Mouse (Mus musculus) heart, embryonic 12.5 days (tissue): ENCODE measurements around the gene Scp2. TPM values are rescaled to one million over a fixed set of nuclear protein-coding genes. Genes with fewer than 3 reads are reported as not detected.
"Not testable (repeated sequence)": the region's sequence is repeated elsewhere in the genome, so short reads cannot be mapped to it uniquely, and the experiment has no call there.

Experiments used
- ATAC-seq: fragments of 200-750 bp; cut with Nextera tagmentation; 2 replicates; pipeline ENCODE4 v1.8.0; 2017; ENCODE audit warnings: moderate TSS enrichment, moderate library complexity; ENCODE audit not compliant: insufficient number of reproducible peaks, low FRiP score
- H3K27ac ChIP-seq: fragments of 300-500 bp; sonication (generic); 2 replicates; pipeline ENCODE4 v1.5.1; 2016; ENCODE audit warnings: mild to moderate bottlenecking, moderate library complexity; ENCODE audit not compliant: poor library complexity, severe bottlenecking
- H3K27me3 ChIP-seq: fragments of 300-500 bp; sonication (generic); replicated peaks from 2 replicates; pipeline ENCODE4 v1.6.1; 2016; ENCODE audit warnings: mild to moderate bottlenecking, moderate library complexity
- H3K36me3 ChIP-seq: fragments of 300-500 bp; sonication (generic); 2 replicates; pipeline ENCODE4 v1.6.1; 2016; ENCODE audit warnings: mild to moderate bottlenecking, moderate library complexity
- H3K4me1 ChIP-seq: fragments of 300-500 bp; sonication (generic); replicated peaks from 2 replicates; pipeline ENCODE4 v1.6.1; 2016; ENCODE audit warnings: mild to moderate bottlenecking
- H3K4me2 ChIP-seq: fragments of 300-500 bp; sonication (generic); 2 replicates; pipeline ENCODE4 v1.6.1; 2016; ENCODE audit warnings: mild to moderate bottlenecking, moderate library complexity
- H3K4me3 ChIP-seq: fragments of 300-500 bp; sonication (generic); 2 replicates; pipeline ENCODE4 v1.5.1; 2016; ENCODE audit warnings: mild to moderate bottlenecking
- H3K9ac ChIP-seq: fragments of 300-500 bp; sonication (generic); 2 replicates; pipeline ENCODE4 v1.6.1; 2016; ENCODE audit warnings: mild to moderate bottlenecking, moderate library complexity
- H3K9me3 ChIP-seq: fragments of 300-500 bp; sonication (generic); replicated peaks from 2 replicates; pipeline ENCODE4 v1.6.1; 2016; ENCODE audit warnings: mild to moderate bottlenecking, moderate library complexity
- WGBS: fragments of 180-500 bp; shearing (Covaris S2); methylation state at CpG from one replicate; pipeline ENCODE4 v1.1.7; 2016; 5-methylcytosine and 5-hydroxymethylcytosine counted together
- polyA plus RNA-seq: library from polyadenylated mRNA; unstranded; fragments of >200 nt; fragmentation: Nextera tagmentation; extraction: Ambion mirVana; gene quantifications from 2 replicates; pipeline ENCODE4 v1.2.1, GENCODE M21; 2016

The Scp2 gene
- polyA plus RNA-seq, 1 experiment from 2014 or later, result 166 TPM

DNA sequence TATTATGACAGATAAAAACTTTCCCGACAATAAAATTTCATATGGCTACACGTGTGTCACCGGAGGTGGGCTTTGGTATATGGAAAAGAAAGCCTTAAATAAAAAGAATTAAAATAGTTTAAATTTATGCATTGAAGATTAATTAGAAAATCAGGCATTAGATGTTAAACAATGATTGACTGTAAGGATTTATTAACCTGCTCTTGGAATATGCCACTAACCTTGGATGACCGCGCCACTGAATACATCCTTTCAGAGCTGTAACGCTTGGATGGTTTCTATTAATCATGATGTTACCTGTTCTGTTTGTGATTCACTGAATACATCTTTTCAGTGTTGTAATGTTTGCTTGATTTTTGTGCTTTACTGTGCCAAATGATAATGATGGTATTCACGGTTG is 35.1 kb downstream of the Scp2 start:
- Histone ChIP-seq H3K4me3 (no peak overlapping the region), H3K27ac (no peak overlapping the region), H3K9ac (no peak overlapping the region), H3K36me3 (0 out of 2 replicates have a peak, but pooled peaks cover 5% of the 10 kb centered on the region), H3K9me3 (no peaks in the 10 kb centered on the region), H3K4me2 (no peak overlapping the region), H3K4me1 (no peaks in the 10 kb centered on the region), H3K27me3 (no peaks in the 10 kb centered on the region)
- ATAC-seq, result no peak
- WGBS, result 93% methylated on average over 7 of the region's 7 CpGs

DNA sequence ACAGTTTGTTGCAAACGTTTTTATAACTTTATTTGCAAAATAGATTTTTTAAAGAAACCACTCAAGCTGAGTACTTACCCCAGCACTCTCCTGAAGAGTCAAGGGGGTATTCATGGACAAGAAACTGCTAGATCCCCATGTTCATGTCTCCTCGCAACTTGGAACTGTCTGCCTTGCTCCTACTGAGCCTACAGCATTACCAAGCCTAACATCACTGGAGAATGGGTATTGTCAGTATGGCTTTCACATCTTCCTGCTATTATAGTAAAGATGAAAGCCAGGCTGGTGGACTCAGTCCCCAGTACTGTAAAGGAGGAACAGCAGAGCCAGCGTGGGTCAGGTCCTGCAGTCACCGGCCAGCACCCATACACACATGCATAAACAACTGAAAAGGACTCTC is 48.5 kb downstream of the Scp2 start, which contains the start of gene Podn:
Gene Podn, minus strand, starts transcription at position 101 of the 400 bp plus-strand sequence.
- H3K4me3 ChIP-seq, result no peak within 1 kb of the TSS
- H3K27me3 ChIP-seq, result no peaks in the 10 kb centered on the region
- H3K9ac ChIP-seq, result no peak within 1 kb of the TSS
- peaks cover 6% of the 10 kb centered on the region; the same call in 1 of the 2 replicates for H3K36me3 ChIP-seq
- H3K27ac ChIP-seq, result no peak within 1 kb of the TSS
- 77% methylated on average over 4 of the region's 4 CpGs for WGBS
- H3K9me3 ChIP-seq, result no peaks in the 10 kb centered on the region
- H3K4me1 ChIP-seq, result no peaks in the 10 kb centered on the region
- no peak within 1 kb of the TSS for H3K4me2 ChIP-seq
- no peak for ATAC-seq

DNA sequence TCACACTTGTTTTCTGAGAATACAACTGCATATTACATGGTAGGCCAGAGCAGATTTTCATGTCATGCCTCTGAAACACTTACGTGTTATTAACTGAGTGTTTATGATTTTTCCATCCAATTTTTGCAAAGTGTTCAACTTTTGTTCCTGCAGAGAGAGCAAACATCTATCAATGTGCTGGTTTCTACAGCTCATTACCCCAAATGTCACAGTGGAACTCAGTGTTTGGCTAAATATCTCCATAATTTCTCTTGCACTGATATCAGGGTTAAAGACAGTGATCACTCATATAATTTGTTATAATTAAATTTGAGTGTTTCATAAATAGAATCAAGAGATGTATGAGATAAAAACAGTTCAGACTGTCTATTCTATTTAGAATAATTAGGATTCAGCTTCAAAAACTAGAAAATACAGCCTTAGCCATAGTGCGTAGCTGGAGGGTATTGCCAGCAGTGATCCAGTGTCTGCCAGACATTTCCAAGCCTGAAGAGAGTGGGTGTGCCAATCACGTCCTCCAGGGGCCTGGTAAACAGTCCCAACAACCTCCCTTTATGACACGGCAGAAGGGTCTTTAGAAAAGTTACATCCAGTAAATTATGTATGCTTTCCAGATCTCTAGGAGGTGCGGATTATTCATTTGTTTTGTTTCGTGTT is 51.9 kb downstream of the Scp2 start:
- ATAC-seq, result no peak

DNA sequence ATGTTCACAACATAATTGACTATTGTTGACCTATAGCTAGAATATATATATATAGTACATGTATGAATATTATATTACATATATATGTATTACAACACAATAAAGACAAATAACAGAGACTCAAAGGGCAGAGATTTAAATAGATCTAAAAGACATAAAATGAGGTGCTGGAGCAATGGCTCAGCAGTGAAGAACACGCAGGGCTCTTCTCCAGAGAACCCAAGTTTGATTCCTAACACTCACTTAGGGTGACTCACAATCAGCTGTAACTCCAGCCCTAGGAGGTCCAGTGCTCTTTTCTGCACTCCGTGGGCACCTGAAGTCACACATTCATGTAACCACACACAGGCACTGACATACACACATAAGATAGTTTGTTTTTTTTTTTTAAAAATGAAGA is 60.8 kb downstream of the Scp2 start:
- no peaks in the 10 kb centered on the region for H3K27me3 ChIP-seq
- no peak overlapping the region for H3K4me3 ChIP-seq
- H3K36me3 ChIP-seq, result 0 out of 2 replicates have a peak, but pooled peaks cover 2% of the 10 kb centered on the region
- H3K4me1 ChIP-seq, result 0 out of 2 replicates have a peak, but pooled peaks cover 6% of the 10 kb centered on the region
- 86% methylated on average over 2 of the region's 2 CpGs for WGBS
- no peak overlapping the region for H3K4me2 ChIP-seq
- ATAC-seq, result no peak
- no peaks in the 10 kb centered on the region for H3K9me3 ChIP-seq
- no peak overlapping the region for H3K27ac ChIP-seq
- no peak overlapping the region for H3K9ac ChIP-seq

More for the DNA sequence above, 51.9 kb downstream of the Scp2 start:
- H3K9me3 ChIP-seq, result no peaks in the 10 kb centered on the region
- 79% methylated on average over 6 of the region's 6 CpGs for WGBS
- no peak overlapping the region for H3K4me2 ChIP-seq
- H3K4me1 ChIP-seq, result no peaks in the 10 kb centered on the region
- no peak overlapping the region for H3K4me3 ChIP-seq
- peaks cover 10% of the 10 kb centered on the region; the same call in 1 of the 2 replicates for H3K36me3 ChIP-seq
- H3K9ac ChIP-seq, result no peak overlapping the region
- no peaks in the 10 kb centered on the region for H3K27me3 ChIP-seq
- no peak overlapping the region for H3K27ac ChIP-seq

DNA sequence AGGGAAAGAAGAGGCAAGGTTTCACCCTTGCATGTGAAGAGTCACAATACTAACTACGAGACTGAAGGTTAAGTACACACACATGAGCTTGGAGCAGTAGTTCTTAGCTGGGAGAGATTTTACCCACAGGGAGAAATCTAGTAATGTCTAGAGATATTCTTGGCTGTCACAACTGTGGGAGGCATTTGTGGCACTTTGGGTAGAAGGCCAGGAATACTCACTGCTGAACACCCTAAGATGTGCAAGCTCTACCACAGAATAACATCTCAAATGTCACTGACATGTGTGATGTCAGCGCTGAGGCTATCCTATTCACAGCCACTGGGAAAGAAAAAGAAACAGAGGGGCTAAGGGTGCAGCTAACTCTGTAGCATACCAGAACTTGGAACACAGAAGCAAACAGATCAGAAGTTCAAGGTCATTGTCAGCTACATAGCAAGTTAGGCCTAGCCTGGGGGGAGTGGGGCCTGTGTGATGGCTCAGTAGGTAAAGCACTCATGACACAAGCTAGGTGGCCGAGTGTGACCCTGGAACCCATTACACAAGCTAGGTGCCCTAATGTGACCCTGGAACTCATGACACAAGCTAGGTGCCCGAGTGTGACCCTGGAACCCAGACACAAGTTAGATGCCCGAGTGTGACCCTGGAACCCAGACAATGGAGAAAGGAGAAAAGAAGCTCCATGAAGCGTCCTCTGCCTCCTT is 61.6 kb downstream of the Scp2 start:
- Histone ChIP-seq H3K9ac (no peak overlapping the region), H3K4me3 (no peak overlapping the region), H3K27ac (no peak overlapping the region), H3K4me2 (no peak overlapping the region), H3K27me3 (no peaks in the 10 kb centered on the region), H3K4me1 (0 out of 2 replicates have a peak, but pooled peaks cover 6% of the 10 kb centered on the region), H3K36me3 (0 out of 2 replicates have a peak, but pooled peaks cover 2% of the 10 kb centered on the region), H3K9me3 (no peaks in the 10 kb centered on the region)
- 81% methylated on average over 6 of the region's 6 CpGs for WGBS
- no peak for ATAC-seq

DNA sequence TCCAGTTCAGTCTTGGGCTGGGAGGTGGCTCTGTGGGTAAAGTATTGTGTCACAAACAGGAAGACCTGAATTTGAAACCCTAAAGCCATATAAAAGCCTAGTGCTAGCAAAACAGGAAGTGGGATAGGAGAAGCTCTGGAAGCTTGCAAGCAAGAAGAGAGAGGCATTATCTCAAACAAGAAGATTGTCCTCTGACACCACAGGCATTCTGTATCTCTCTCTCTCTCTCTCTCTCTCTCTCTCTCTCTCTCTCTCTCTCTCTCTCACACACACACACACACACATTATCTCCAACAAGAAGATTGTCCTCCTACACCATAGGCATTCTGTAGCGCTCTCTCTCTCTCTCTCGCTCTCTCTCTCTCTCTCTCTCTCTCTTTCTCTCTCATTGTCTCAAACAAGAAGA is 62.4 kb downstream of the Scp2 start:
- H3K9ac ChIP-seq, result no peak overlapping the region
- ATAC-seq, result no peak
- H3K4me3 ChIP-seq, result no peak overlapping the region
- 86% methylated on average over 2 of the region's 2 CpGs for WGBS
- no peaks in the 10 kb centered on the region for H3K27me3 ChIP-seq
- 0 out of 2 replicates have a peak, but pooled peaks cover 2% of the 10 kb centered on the region for H3K36me3 ChIP-seq
- no peak overlapping the region for H3K4me2 ChIP-seq
- no peaks in the 10 kb centered on the region for H3K9me3 ChIP-seq
- H3K4me1 ChIP-seq, result 0 out of 2 replicates have a peak, but pooled peaks cover 6% of the 10 kb centered on the region
- H3K27ac ChIP-seq, result no peak overlapping the region

DNA sequence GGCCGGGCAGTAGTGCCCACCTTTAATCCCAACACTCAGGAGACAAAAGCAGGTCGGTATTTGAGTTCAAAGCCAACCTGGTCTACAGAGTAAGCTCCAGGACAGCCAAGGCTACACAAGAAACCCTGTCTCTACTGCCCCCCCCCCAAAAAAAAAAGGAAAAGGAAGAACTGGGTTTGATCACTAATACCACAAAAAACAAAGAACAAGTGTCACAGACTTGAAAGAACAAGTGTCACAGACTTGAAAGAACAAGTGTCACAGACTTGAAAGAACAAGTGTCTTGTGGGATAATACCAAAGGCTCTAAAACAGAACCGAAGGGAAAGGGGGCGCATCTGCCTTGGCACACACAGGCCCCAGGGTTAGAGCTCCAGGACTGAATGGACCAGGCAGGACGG is 63.9 kb downstream of the Scp2 start:
- Histone ChIP-seq H3K9ac (no peak overlapping the region), H3K9me3 (no peaks in the 10 kb centered on the region), H3K27ac (no peak overlapping the region), H3K4me2 (no peak overlapping the region), H3K4me1 (0 out of 2 replicates have a peak, but pooled peaks cover 6% of the 10 kb centered on the region), H3K27me3 (no peaks in the 10 kb centered on the region), H3K4me3 (no peak overlapping the region), H3K36me3 (0 out of 2 replicates have a peak, but pooled peaks cover 2% of the 10 kb centered on the region)
- no peak for ATAC-seq
- 78% methylated on average over 5 of the region's 5 CpGs for WGBS

DNA sequence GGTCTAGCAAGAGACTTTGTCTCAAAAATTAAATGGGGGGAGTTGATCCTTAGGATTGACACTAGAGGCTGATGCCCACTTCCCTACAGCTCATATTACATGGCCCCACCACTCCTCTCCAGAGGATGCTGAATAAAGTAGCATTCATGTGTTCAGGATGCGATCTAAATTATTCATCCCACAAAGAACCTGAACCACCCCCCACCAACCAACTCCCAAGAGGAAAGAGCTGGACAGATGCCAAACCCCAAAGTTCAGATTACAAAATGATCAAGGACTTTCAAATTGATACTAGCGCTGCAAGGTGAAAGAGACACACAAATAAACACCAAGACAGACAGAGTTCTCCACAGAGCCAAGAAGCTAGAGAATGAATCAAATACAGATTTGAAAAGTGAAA is 65.0 kb downstream of the Scp2 start:
- Histone ChIP-seq H3K9ac (no peak overlapping the region), H3K27me3 (no peaks in the 10 kb centered on the region), H3K9me3 (no peaks in the 10 kb centered on the region), H3K4me1 (0 out of 2 replicates have a peak, but pooled peaks cover 6% of the 10 kb centered on the region), H3K4me3 (no peak overlapping the region), H3K36me3 (no peaks in the 10 kb centered on the region), H3K4me2 (no peak overlapping the region), H3K27ac (no peak overlapping the region)
- ATAC-seq, result no peak
- WGBS, result 86% methylated on average over 2 of the region's 2 CpGs

DNA sequence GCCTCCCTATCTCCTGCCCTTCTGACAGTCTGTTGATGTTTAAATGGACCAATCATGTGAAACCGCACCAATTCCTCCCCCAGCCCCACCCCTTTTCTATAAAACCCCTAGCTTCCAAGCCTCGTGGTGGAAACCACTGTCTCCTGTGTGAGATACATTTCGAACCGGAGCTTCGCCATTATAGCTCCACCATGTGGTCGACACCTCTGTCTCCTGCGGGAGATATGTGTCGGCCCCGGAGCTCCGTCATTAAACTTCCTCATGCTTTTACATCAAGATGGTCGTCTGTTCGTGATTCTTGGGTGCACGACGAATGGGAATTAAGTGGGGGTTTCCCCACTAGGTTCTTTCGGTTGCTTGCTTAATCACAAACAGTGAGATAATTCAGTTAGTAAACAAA is 65.6 kb downstream of the Scp2 start:
- H3K4me3 ChIP-seq, H3K4me2 ChIP-seq, H3K4me1 ChIP-seq, H3K27ac ChIP-seq, H3K9ac ChIP-seq, H3K9me3 ChIP-seq, H3K36me3 ChIP-seq, H3K27me3 ChIP-seq, ATAC-seq: not testable (repeated sequence)
- WGBS, result 79% methylated on average over 15 of the region's 15 CpGs

DNA sequence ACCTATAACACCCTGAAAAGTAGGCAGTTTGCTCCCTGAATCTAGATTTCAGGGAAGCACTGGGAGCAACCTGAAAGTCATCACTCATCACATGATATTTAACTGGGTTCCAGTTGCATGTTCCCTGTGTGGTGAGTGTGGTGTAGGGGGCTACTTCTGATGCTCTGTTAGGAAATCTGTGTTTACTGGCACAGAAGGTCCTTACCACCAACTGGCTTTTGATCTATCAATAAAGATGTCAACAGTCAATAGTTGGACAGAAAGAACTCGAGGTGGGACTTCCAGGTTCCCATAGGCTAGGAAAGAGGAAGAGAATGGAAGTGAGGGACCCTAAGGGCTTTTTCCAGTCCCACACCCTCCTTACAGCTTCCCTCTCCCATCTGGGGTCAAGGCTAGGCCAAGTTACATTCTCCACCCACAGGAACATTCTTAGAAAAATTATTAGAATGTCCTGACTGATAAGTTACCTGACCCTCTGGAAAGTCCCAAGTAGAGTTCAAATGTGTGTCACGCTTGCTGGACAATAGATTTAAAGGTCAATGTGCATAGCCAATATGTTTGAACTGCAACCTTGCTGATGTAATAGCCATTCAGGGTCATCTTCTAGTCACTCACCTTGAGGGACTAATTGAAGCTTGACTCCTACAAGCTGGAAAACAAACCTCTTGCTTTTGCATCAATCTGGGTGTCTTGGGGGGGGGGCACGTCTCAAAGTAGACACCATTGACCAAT is 67.4 kb downstream of the Scp2 start:
- Histone ChIP-seq H3K36me3 (no peaks in the 10 kb centered on the region), H3K9ac (no peak overlapping the region), H3K4me1 (no peaks in the 10 kb centered on the region), H3K4me3 (no peak overlapping the region), H3K27ac (no peak overlapping the region), H3K27me3 (no peaks in the 10 kb centered on the region), H3K4me2 (no peak overlapping the region), H3K9me3 (no peaks in the 10 kb centered on the region)
- WGBS, result 73% methylated on average over 3 of the region's 3 CpGs
- ATAC-seq, result no peak
